Mouse (Mus musculus): ENCODE measurements around the gene Clec10a.
A peak's percentile ranks its signal among the peaks of the same experiment; 100 is the strongest.
"Not testable (repeated sequence)": the region's sequence is repeated elsewhere in the genome, so short reads cannot be mapped to it uniquely, and the experiment has no call there.

Clec10a gene

GRCm38 (mm10) chr11:70155897-70156296, at the start of gene Clec10a:
Gene Clec10a (plus strand): TSS chr11:70156197.
- not testable (repeated sequence) for DNase-seq (ENCODE audit: low spot score in 2 of 2)

DNA sequence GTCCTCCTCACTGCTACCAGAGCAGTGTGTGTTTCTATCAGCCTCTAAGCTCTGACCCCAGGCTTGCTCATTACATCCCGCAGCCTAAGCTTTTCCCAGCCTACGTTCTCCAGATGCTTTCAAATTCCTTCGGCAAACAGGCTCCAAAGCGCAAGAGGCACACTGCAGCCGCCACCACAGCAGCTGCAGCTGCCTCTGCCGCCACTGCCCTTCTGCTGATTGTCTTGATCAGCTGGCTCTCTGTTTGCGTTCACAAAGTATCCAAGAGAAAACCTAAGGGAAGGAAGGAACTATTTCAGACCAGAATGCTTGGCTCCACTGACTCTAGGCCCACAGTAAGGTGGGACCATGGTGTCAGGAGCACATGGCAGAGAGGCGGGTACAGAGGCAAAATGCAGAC, 48.9 kb upstream of the Clec10a start:
- DNase-seq (ENCODE audit: low spot score in 2 of 2) = no peak

DNA sequence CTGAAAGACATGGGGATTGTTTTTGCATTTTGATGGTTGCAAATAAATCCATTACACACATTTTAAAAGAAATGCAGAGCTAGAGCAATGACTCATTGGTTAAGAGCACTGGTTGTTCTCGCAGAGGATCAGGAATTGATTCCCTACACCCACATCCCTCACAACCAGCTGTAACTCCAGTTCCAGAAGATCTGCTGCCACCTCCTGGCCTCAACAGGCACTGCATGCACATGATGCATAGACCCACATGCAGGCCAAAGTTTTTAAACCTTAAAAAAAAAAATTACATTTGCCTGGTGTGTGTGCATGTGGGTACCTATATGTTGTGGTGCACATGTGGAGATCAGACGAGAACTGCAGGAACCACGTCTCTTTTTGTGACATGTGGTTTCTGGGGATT, 45.9 kb upstream of the Clec10a start:
- DNase-seq (ENCODE audit: low spot score in 2 of 2) = peak in 1 of 2 experiments; percentile 29

- DNase-seq (ENCODE audit: low spot score in 2 of 2) = no peak
These were observed 41.4 kb upstream of the Clec10a start for GRCm38 (mm10) chr11:70114562-70114961.

DNA sequence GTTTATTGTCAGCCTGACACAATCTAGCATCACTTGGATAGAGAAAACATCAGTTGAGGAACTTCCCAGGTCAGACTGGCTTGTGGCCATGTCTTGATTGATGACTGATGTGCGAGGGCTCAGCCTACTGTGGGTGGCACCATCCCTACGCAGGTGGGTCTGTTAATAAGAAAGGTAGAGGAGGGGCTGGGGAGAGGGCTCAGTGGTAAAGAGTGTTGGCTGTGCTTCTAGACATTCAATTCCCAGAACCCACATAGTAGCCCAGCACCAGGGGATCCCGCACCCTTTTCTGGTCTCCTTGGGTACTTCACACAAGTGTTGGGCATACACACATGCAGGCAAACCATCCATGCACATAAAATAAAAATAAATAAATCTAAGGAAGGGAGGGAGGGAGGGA, 40.1 kb upstream of the Clec10a start:
- DNase-seq (ENCODE audit: low spot score in 2 of 2) = no peak

GRCm38 (mm10) chr11:70129926-70130379, 26.0 kb upstream of the Clec10a start, which contains the start of gene Mgl2:
Gene Mgl2 (plus strand): TSS chr11:70130329.
- peak in 1 of 2 experiments; percentile 24 for DNase-seq (ENCODE audit: low spot score in 2 of 2)

GRCm38 (mm10) chr11:70135001-70135400, 21.0 kb upstream of the Clec10a start:
- DNase-seq (ENCODE audit: low spot score in 2 of 2) = not testable (repeated sequence)

- DNase-seq (ENCODE audit: low spot score in 2 of 2) = not testable (repeated sequence)
These were observed 20.1 kb upstream of the Clec10a start for GRCm38 (mm10) chr11:70135925-70136324.

- DNase-seq (ENCODE audit: low spot score in 2 of 2) = no peak
These were observed 16.8 kb upstream of the Clec10a start for GRCm38 (mm10) chr11:70139171-70139570.

DNA sequence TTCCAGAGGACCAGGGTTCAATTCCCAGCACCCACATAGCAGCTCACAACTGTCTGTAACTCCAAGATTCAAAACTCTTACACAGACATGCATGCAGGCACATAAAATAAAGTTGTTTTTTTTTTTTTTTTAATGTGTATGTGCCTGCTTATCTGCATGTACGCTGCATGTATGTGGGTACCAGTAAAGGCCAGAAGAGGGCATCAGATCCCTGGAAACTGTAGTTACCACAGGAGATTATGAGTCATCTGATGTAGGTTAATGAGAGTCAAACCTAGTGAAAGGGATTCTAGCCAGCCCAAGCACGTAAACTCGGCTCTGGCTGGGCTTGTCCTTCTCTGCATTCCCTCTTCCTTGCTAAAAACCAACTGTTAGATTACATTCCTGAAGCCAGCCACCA, 4.9 kb upstream of the Clec10a start:
- no peak for DNase-seq (ENCODE audit: low spot score in 2 of 2)

DNA sequence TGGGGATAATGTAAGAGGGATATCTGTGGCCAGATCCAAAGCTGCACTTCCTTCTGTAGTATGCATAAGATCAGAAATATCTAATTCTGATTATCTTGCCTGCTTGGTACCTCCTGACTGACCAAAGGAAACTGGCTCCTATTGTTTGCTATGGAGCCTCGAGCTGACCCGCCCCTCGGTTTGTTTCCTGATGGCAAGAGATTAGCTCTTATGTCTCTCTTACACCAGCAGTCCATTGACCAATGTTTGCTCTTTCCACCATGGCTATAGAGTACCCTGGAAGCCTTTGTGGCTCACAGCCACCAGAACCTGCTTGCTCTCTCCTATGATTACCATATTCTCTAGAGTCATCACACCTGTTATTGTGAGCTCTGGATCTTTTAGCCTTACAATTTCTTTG, 6.3 kb downstream of the Clec10a start:
- DNase-seq (ENCODE audit: low spot score in 2 of 2) = no peak

- DNase-seq (ENCODE audit: low spot score in 2 of 2) = no peak
These were observed 10.2 kb downstream of the Clec10a start for GRCm38 (mm10) chr11:70165972-70166921.

DNA sequence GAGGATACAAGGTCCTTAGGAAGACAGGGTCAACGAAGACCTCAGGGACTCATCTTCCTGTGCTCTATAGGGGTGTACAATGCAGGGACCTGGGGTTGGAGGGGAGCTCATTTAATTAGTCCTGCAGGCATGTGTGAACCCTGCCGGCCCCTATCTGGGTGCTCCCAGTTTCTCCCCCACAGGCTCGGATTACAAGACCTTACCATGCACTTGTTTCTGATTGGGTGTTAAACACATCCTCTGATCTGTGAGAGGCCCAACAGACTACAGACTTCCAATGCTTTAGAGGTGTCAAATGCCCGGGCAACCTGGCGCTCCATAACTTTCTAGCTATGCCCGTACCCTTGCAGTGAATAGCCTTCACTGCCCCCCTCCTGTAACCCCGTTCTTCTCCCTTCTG, 12.1 kb downstream of the Clec10a start:
- DNase-seq (ENCODE audit: low spot score in 2 of 2) = no peak

DNA sequence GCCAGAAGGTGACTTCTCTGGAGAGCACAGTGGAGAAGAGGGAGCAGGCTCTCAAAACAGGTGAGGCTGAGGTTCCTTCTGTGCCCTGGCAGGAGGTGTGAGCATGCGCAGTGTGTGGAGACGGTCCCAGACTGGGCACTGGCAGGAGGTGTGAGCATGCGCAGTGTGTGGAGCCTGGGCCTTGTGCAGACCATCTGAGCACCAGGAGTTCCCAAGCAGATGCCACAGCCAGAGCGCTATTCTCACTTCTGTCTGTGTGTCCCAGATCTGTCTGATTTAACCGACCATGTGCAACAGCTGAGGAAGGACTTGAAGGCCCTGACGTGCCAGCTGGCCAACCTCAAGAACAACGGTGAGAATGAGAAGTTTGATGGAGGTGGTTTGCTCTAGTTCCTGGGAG, 13.5 kb downstream of the Clec10a start:
- DNase-seq (ENCODE audit: low spot score in 2 of 2) = peak in 1 of 2 experiments; percentile 28

- DNase-seq (ENCODE audit: low spot score in 2 of 2) = no peak
These were observed 14.3 kb downstream of the Clec10a start for GRCm38 (mm10) chr11:70170291-70170690.

GRCm38 (mm10) chr11:70171181-70171580, 15.2 kb downstream of the Clec10a start:
- no peak for DNase-seq (ENCODE audit: low spot score in 2 of 2)

DNA sequence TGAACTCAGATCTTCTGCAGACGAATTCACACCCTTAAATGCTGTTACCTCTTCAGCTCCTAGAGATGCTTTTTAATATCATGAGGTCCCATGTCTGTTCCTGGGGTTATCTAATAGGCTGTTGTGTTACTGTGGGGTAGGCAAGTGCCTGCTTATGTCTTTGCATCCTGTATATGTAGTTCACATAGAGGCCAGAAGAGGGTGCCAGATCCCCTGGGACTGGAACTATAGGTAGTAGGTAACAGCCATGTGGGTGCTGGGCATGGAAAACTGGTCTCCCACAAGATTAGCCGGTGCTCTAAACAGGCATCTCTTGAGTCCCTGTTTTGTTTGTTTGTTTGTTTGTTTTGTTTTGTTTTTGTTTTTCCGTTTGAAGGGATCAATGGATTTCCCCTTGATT, 15.8 kb downstream of the Clec10a start:
- no peak for DNase-seq (ENCODE audit: low spot score in 2 of 2)

- no peak for DNase-seq (ENCODE audit: low spot score in 2 of 2)
These were observed 16.3 kb downstream of the Clec10a start for GRCm38 (mm10) chr11:70172298-70172697.

GRCm38 (mm10) chr11:70174491-70174890, 18.5 kb downstream of the Clec10a start:
- DNase-seq (ENCODE audit: low spot score in 2 of 2) = no peak

GRCm38 (mm10) chr11:70177647-70178046, 21.6 kb downstream of the Clec10a start:
- DNase-seq (ENCODE audit: low spot score in 2 of 2) = no peak

DNA sequence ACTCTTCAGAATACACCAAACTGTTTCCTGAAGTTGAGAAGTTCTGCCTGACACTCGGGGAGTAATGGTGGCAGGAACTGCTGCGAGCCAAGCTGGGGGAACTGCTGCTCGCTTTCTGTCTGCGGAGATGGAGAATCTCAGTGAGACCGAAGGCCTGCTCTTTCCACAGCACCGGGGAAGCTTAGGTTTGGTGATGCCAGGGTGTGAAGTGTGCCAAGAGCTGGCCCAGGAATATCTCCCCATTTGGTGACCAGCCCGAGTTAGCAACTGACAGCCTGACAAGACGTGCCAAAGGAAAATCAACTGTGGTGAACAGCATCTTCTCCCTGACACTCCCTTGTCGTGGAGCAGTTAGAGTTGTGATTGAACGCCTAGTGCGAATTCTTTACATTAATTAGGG, 22.3 kb downstream of the Clec10a start:
- DNase-seq (ENCODE audit: low spot score in 2 of 2) = no peak

GRCm38 (mm10) chr11:70178756-70179155, 22.8 kb downstream of the Clec10a start:
- DNase-seq (ENCODE audit: low spot score in 2 of 2) = no peak

DNA sequence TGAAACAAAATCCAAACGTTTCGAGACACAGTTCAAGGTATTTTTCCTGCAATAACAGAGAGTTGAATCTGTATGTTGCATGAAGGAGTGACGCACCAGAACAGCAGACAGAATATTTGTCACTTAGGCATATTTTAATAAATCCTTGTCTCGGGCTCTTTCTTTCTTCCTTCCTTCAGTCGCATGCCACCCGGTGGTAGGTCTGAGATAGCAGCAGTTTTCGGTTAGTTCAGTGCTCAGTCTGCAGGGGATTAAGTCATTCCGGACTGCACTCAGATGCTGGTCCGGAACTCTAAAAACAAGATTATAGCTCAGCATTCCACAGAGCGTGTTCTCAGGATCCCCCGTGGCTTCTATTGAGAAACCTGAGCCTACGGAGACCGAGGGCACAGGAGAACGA, 23.4 kb downstream of the Clec10a start:
- DNase-seq (ENCODE audit: low spot score in 2 of 2) = no peak
